Mouse (Mus musculus): Measurements from ENCODE around the gene Map3k6. TPM values are rescaled to one million over a fixed set of nuclear protein-coding genes. Genes with fewer than 3 reads are reported as not detected.

The Map3k6 gene
- 1.1 and 1.7 TPM in 2 replicates for polyA plus RNA-seq (2014; fragmentation: Nextera tagmentation; extraction: Ambion mirVana)

GRCm38 (mm10) chr4:133240490-133240921, at the start of gene Map3k6:
TSS of gene Map3k6 (plus strand) at chr4:133240818.
- Histone ChIP-seq H3K9ac (ENCODE audit: low read length) (peak within 1 kb of the TSS; percentile 59), H3K4me3 (ENCODE audit: low read depth, low read length) (peak within 1 kb of the TSS; percentile 46), H3K4me2 (ENCODE audit: low read length) (peak within 1 kb of the TSS; percentile 76), H3K27me3 (replicated peaks; ENCODE audit: control insufficient read depth, insufficient read depth, low read length) (peaks cover 42% of the 10 kb centered on the region), H3K9me3 (replicated peaks; ENCODE audit: control insufficient read depth, low read length) (no peaks in the 10 kb centered on the region), H3K27ac (ENCODE audit: low read depth, low read length) (no peak within 1 kb of the TSS), H3K4me1 (ENCODE audit: control insufficient read depth, insufficient read depth, low read length) (no peaks in the 10 kb centered on the region), H3K36me3 (ENCODE audit: control insufficient read depth, insufficient read depth, low read length) (no peaks in the 10 kb centered on the region)
- WGBS, result 6% methylated on average over 16 of the region's 16 CpGs
- ATAC-seq (no peak), DNase-seq (ENCODE audit: low spot score) (no peak)

- Histone ChIP-seq H3K36me3 (ENCODE audit: control insufficient read depth, insufficient read depth, low read length) (peaks cover 65% of the 10 kb centered on the region), H3K9ac (ENCODE audit: low read length) (no peak overlapping the region), H3K4me1 (ENCODE audit: control insufficient read depth, insufficient read depth, low read length) (peaks cover 29% of the 10 kb centered on the region), H3K9me3 (replicated peaks; ENCODE audit: control insufficient read depth, low read length) (no peaks in the 10 kb centered on the region), H3K4me3 (ENCODE audit: low read depth, low read length) (no peak overlapping the region), H3K27ac (ENCODE audit: low read depth, low read length) (no peak overlapping the region), H3K27me3 (replicated peaks; ENCODE audit: control insufficient read depth, insufficient read depth, low read length) (no peaks in the 10 kb centered on the region), H3K4me2 (ENCODE audit: low read length) (no peak overlapping the region)
- ATAC-seq (no peak), DNase-seq (ENCODE audit: low spot score) (no peak)
- 86% methylated on average over 9 of the region's 11 CpGs for WGBS
Measured at GRCm38 (mm10) chr4:133194482-133194881, 46.1 kb upstream of the Map3k6 start.

GRCm38 (mm10) chr4:133195014-133195413, 45.6 kb upstream of the Map3k6 start:
- ATAC-seq (no peak), DNase-seq (ENCODE audit: low spot score) (no peak)
- peaks cover 60% of the 10 kb centered on the region for H3K36me3 ChIP-seq (ENCODE audit: control insufficient read depth, insufficient read depth, low read length)
- H3K9ac ChIP-seq (ENCODE audit: low read length), result no peak overlapping the region
- no peak overlapping the region for H3K4me2 ChIP-seq (ENCODE audit: low read length)
- 69% methylated on average over 4 of the region's 4 CpGs for WGBS
- H3K4me1 ChIP-seq (ENCODE audit: control insufficient read depth, insufficient read depth, low read length), result peaks cover 30% of the 10 kb centered on the region
- no peak overlapping the region for H3K4me3 ChIP-seq (ENCODE audit: low read depth, low read length)
- no peaks in the 10 kb centered on the region for H3K9me3 ChIP-seq (replicated peaks; ENCODE audit: control insufficient read depth, low read length)
- no peaks in the 10 kb centered on the region for H3K27me3 ChIP-seq (replicated peaks; ENCODE audit: control insufficient read depth, insufficient read depth, low read length)
- H3K27ac ChIP-seq (ENCODE audit: low read depth, low read length), result no peak overlapping the region

- H3K27ac ChIP-seq (ENCODE audit: low read depth, low read length), result peak overlapping the region; percentile 87
Measured at GRCm38 (mm10) chr4:133196136-133196535, 44.5 kb upstream of the Map3k6 start.

GRCm38 (mm10) chr4:133196852-133197251, 43.8 kb upstream of the Map3k6 start:
- Histone ChIP-seq H3K9ac (ENCODE audit: low read length) (peak overlapping the region; percentile 32), H3K4me3 (ENCODE audit: low read depth, low read length) (no peak overlapping the region), H3K4me1 (ENCODE audit: control insufficient read depth, insufficient read depth, low read length) (peaks cover 42% of the 10 kb centered on the region), H3K27ac (ENCODE audit: low read depth, low read length) (peak overlapping the region; percentile 87), H3K4me2 (ENCODE audit: low read length) (no peak overlapping the region), H3K9me3 (replicated peaks; ENCODE audit: control insufficient read depth, low read length) (no peaks in the 10 kb centered on the region), H3K36me3 (ENCODE audit: control insufficient read depth, insufficient read depth, low read length) (peaks cover 42% of the 10 kb centered on the region), H3K27me3 (replicated peaks; ENCODE audit: control insufficient read depth, insufficient read depth, low read length) (no peaks in the 10 kb centered on the region)
- DNase-seq (ENCODE audit: low spot score) (peak; percentile 54), ATAC-seq (no peak; the same call in 1 of the 2 replicates)
- WGBS, result 9% methylated on average over 7 of the region's 7 CpGs

More at GRCm38 (mm10) chr4:133196136-133196535, 44.5 kb upstream of the Map3k6 start:
- H3K9me3 ChIP-seq (replicated peaks; ENCODE audit: control insufficient read depth, low read length), result no peaks in the 10 kb centered on the region
- H3K4me1 ChIP-seq (ENCODE audit: control insufficient read depth, insufficient read depth, low read length), result peaks cover 40% of the 10 kb centered on the region
- no peak for DNase-seq (ENCODE audit: low spot score)
- no peak overlapping the region for H3K9ac ChIP-seq (ENCODE audit: low read length)
- no peak for ATAC-seq
- H3K4me2 ChIP-seq (ENCODE audit: low read length), result no peak overlapping the region
- no peak overlapping the region for H3K4me3 ChIP-seq (ENCODE audit: low read depth, low read length)
- H3K36me3 ChIP-seq (ENCODE audit: control insufficient read depth, insufficient read depth, low read length), result peaks cover 49% of the 10 kb centered on the region
- no peaks in the 10 kb centered on the region for H3K27me3 ChIP-seq (replicated peaks; ENCODE audit: control insufficient read depth, insufficient read depth, low read length)
- 80% methylated on average over 2 of the region's 2 CpGs for WGBS

- ATAC-seq (peak; percentile 35), DNase-seq (ENCODE audit: low spot score) (peak; percentile 58)
- Histone ChIP-seq H3K4me3 (ENCODE audit: low read depth, low read length) (no peak overlapping the region), H3K4me1 (ENCODE audit: control insufficient read depth, insufficient read depth, low read length) (peaks cover 42% of the 10 kb centered on the region), H3K9me3 (replicated peaks; ENCODE audit: control insufficient read depth, low read length) (no peaks in the 10 kb centered on the region), H3K4me2 (ENCODE audit: low read length) (no peak overlapping the region), H3K27me3 (replicated peaks; ENCODE audit: control insufficient read depth, insufficient read depth, low read length) (no peaks in the 10 kb centered on the region), H3K36me3 (ENCODE audit: control insufficient read depth, insufficient read depth, low read length) (peaks cover 38% of the 10 kb centered on the region), H3K27ac (ENCODE audit: low read depth, low read length) (peak overlapping the region; percentile 87), H3K9ac (ENCODE audit: low read length) (peak overlapping the region; percentile 29; the same call in 1 of the 2 replicates)
- 4% methylated on average over 5 of the region's 5 CpGs for WGBS
Measured at GRCm38 (mm10) chr4:133197355-133197754, 43.3 kb upstream of the Map3k6 start.

- Histone ChIP-seq H3K36me3 (ENCODE audit: control insufficient read depth, insufficient read depth, low read length) (peaks cover 33% of the 10 kb centered on the region), H3K27ac (ENCODE audit: low read depth, low read length) (peak overlapping the region; percentile 87), H3K9me3 (replicated peaks; ENCODE audit: control insufficient read depth, low read length) (no peaks in the 10 kb centered on the region), H3K9ac (ENCODE audit: low read length) (peak overlapping the region; percentile 29; the same call in 1 of the 2 replicates), H3K27me3 (replicated peaks; ENCODE audit: control insufficient read depth, insufficient read depth, low read length) (no peaks in the 10 kb centered on the region), H3K4me2 (ENCODE audit: low read length) (no peak overlapping the region), H3K4me3 (ENCODE audit: low read depth, low read length) (no peak overlapping the region), H3K4me1 (ENCODE audit: control insufficient read depth, insufficient read depth, low read length) (peaks cover 42% of the 10 kb centered on the region)
- DNase-seq (ENCODE audit: low spot score), result peak; percentile 73
- peak; percentile 47 for ATAC-seq
- 9% methylated on average over 13 of the region's 13 CpGs for WGBS
Measured at GRCm38 (mm10) chr4:133197801-133198286, 42.8 kb upstream of the Map3k6 start.

- peak; percentile 49 for DNase-seq (ENCODE audit: low spot score)
- Histone ChIP-seq H3K36me3 (ENCODE audit: control insufficient read depth, insufficient read depth, low read length) (peaks cover 25% of the 10 kb centered on the region), H3K4me2 (ENCODE audit: low read length) (no peak overlapping the region), H3K4me1 (ENCODE audit: control insufficient read depth, insufficient read depth, low read length) (peaks cover 42% of the 10 kb centered on the region), H3K9me3 (replicated peaks; ENCODE audit: control insufficient read depth, low read length) (no peaks in the 10 kb centered on the region), H3K4me3 (ENCODE audit: low read depth, low read length) (no peak overlapping the region), H3K27me3 (replicated peaks; ENCODE audit: control insufficient read depth, insufficient read depth, low read length) (no peaks in the 10 kb centered on the region), H3K27ac (ENCODE audit: low read depth, low read length) (peak overlapping the region; percentile 87), H3K9ac (ENCODE audit: low read length) (peak overlapping the region; percentile 38; the same call in 1 of the 2 replicates)
- 16% methylated on average over 19 of the region's 19 CpGs for WGBS
- ATAC-seq, result 0 out of 2 replicates have a peak, but pooled peaks have one; percentile 11
Measured at GRCm38 (mm10) chr4:133198337-133199180, 42.1 kb upstream of the Map3k6 start.

GRCm38 (mm10) chr4:133199743-133200142, 40.9 kb upstream of the Map3k6 start:
- DNase-seq (ENCODE audit: low spot score) (no peak), ATAC-seq (no peak)
- no peaks in the 10 kb centered on the region for H3K9me3 ChIP-seq (replicated peaks; ENCODE audit: control insufficient read depth, low read length)
- peaks cover 42% of the 10 kb centered on the region for H3K4me1 ChIP-seq (ENCODE audit: control insufficient read depth, insufficient read depth, low read length)
- no peak overlapping the region for H3K27ac ChIP-seq (ENCODE audit: low read depth, low read length)
- no peak overlapping the region for H3K4me3 ChIP-seq (ENCODE audit: low read depth, low read length)
- H3K27me3 ChIP-seq (replicated peaks; ENCODE audit: control insufficient read depth, insufficient read depth, low read length), result no peaks in the 10 kb centered on the region
- H3K4me2 ChIP-seq (ENCODE audit: low read length), result no peak overlapping the region
- peaks cover 17% of the 10 kb centered on the region for H3K36me3 ChIP-seq (ENCODE audit: control insufficient read depth, insufficient read depth, low read length)
- H3K9ac ChIP-seq (ENCODE audit: low read length), result no peak overlapping the region
- 73% methylated on average over 6 of the region's 6 CpGs for WGBS

Measured in forebrain, embryonic 14.5 days (tissue).